Mouse (Mus musculus): Measurements from ENCODE around the gene Anxa4. TPM values are rescaled to one million over a fixed set of nuclear protein-coding genes. Genes with fewer than 3 reads are reported as not detected.

Anxa4 gene
- 6.8 and 7.4 TPM in 2 replicates for polyA plus RNA-seq (2016; fragmentation: Nextera tagmentation; extraction: Ambion mirVana)

DNA sequence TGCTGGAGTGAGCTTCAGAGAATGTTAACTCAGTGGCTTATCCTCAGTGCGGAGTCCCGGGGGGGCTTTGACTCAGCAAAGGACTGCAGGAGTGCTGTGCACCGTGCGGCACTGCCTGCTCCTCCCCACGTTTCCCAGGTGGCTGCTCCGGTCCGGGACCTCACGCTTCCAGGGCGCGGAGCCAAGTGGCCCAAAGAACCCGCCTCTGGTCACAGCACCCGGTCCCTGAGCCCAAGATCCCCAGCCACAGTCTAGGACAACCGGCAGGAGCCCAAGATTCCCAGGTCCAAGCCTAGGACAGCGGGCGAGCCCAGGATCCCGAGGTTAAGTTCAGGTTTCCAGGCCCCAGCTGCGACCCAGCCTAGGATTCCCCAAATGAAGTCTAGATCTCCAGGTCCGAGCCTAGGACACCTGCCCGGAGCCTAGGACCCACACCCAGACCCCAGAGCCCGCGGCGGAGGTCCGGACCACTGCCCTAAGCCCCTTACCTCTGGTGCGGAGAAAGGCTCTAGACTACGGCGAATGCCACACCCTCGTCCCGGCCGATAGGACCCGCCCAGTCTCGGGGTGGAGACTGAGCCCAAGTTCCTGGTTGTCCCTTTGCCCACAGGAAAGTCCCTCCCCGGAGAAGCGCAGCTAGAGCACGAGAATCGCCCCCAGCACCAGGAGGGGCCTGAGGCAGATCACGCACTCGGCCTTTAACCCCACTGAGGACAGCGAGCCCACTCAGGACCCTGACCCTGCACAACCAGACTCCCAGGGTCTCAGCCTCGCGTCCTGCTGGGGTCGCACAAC, at the start of gene Anxa4:
Gene Anxa4 (minus strand): TSS at position 564 of the 795 bp plus-strand sequence.
- H3K4me3 ChIP-seq, result peak within 1 kb of the TSS; percentile 47
- peaks cover 26% of the 10 kb centered on the region for H3K27me3 ChIP-seq (replicated peaks)
- peak within 1 kb of the TSS; percentile 56 for H3K9ac ChIP-seq
- H3K36me3 ChIP-seq, result no peaks in the 10 kb centered on the region
- H3K4me1 ChIP-seq, result peaks cover 11% of the 10 kb centered on the region
- H3K4me2 ChIP-seq (replicated peaks), result peak within 1 kb of the TSS; percentile 91
- WGBS, result under 1% methylated on average over 41 of the region's 41 CpGs
- 0 out of 2 replicates have a peak, but pooled peaks have one; percentile 17 for ATAC-seq (ENCODE audit: low FRiP score, low read depth)
- H3K9me3 ChIP-seq, result no peaks in the 10 kb centered on the region
- H3K27ac ChIP-seq, result no peak within 1 kb of the TSS

GRCm38 (mm10) chr6:86841949-86842348, 48.6 kb upstream of the Anxa4 start:
- Histone ChIP-seq H3K36me3 (no peaks in the 10 kb centered on the region), H3K9me3 (no peaks in the 10 kb centered on the region), H3K27ac (no peak overlapping the region), H3K9ac (no peak overlapping the region), H3K4me2 (replicated peaks) (no peak overlapping the region), H3K4me3 (no peak overlapping the region), H3K27me3 (replicated peaks) (no peaks in the 10 kb centered on the region), H3K4me1 (no peaks in the 10 kb centered on the region)
- no peak for ATAC-seq (ENCODE audit: low FRiP score, low read depth)
- 64% methylated on average over 3 of the region's 3 CpGs for WGBS

DNA sequence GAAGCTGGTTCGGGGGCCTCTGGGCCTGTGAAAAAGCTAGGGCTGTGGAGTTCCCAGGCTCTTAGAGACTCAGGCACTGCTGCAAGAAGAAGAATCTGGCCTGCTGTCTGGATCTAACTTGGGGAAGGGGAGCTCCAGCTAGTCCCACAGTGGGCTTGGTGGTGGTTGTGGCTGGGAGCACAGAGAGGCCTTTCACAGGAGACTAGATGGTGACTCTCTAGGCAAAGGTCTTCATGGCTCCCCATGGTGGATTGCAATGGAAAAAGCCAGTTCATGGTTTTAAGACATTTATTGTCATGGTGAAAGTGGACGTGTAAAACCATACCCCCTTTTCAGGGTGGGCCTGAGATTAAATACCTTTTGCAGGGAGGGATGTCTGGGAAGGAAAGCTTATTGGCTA, 45.7 kb upstream of the Anxa4 start:
- ATAC-seq (ENCODE audit: low FRiP score, low read depth), result no peak
- no peak overlapping the region for H3K4me3 ChIP-seq
- no peaks in the 10 kb centered on the region for H3K9me3 ChIP-seq
- WGBS, result 71% methylated on average over 2 of the region's 2 CpGs
- H3K4me2 ChIP-seq (replicated peaks), result no peak overlapping the region
- no peaks in the 10 kb centered on the region for H3K4me1 ChIP-seq
- no peaks in the 10 kb centered on the region for H3K36me3 ChIP-seq
- no peak overlapping the region for H3K27ac ChIP-seq
- no peak overlapping the region for H3K9ac ChIP-seq
- H3K27me3 ChIP-seq (replicated peaks), result no peaks in the 10 kb centered on the region

- H3K27me3 ChIP-seq (replicated peaks), result no peaks in the 10 kb centered on the region
- no peaks in the 10 kb centered on the region for H3K36me3 ChIP-seq
- H3K4me1 ChIP-seq, result no peaks in the 10 kb centered on the region
- H3K9ac ChIP-seq, result no peak overlapping the region
- no peak overlapping the region for H3K27ac ChIP-seq
- no peak overlapping the region for H3K4me2 ChIP-seq (replicated peaks)
- H3K9me3 ChIP-seq, result no peaks in the 10 kb centered on the region
- ATAC-seq (ENCODE audit: low FRiP score, low read depth), result no peak
- WGBS, result 89% methylated on average over 13 of the region's 13 CpGs
- H3K4me3 ChIP-seq, result no peak overlapping the region
These were observed 39.6 kb upstream of the Anxa4 start for GRCm38 (mm10) chr6:86832802-86833502.

- no peaks in the 10 kb centered on the region for H3K9me3 ChIP-seq
- H3K9ac ChIP-seq, result no peak overlapping the region
- no peaks in the 10 kb centered on the region for H3K36me3 ChIP-seq
- H3K4me3 ChIP-seq, result no peak overlapping the region
- ATAC-seq (ENCODE audit: low FRiP score, low read depth), result no peak
- H3K4me1 ChIP-seq, result no peaks in the 10 kb centered on the region
- no peaks in the 10 kb centered on the region for H3K27me3 ChIP-seq (replicated peaks)
- no peak overlapping the region for H3K4me2 ChIP-seq (replicated peaks)
- H3K27ac ChIP-seq, result no peak overlapping the region
- 78% methylated on average over 10 of the region's 10 CpGs for WGBS
These were observed 37.5 kb upstream of the Anxa4 start for GRCm38 (mm10) chr6:86830738-86831500.

GRCm38 (mm10) chr6:86829768-86830167, 36.4 kb upstream of the Anxa4 start:
- Histone ChIP-seq H3K9me3 (no peaks in the 10 kb centered on the region), H3K4me1 (no peaks in the 10 kb centered on the region), H3K9ac (no peak overlapping the region), H3K27ac (no peak overlapping the region), H3K36me3 (no peaks in the 10 kb centered on the region), H3K4me2 (replicated peaks) (no peak overlapping the region), H3K4me3 (no peak overlapping the region), H3K27me3 (replicated peaks) (no peaks in the 10 kb centered on the region)
- ATAC-seq (ENCODE audit: low FRiP score, low read depth), result no peak
- 89% methylated on average over 6 of the region's 6 CpGs for WGBS

- H3K27ac ChIP-seq, result no peak overlapping the region
- peaks cover 1% of the 10 kb centered on the region; the same call in 1 of the 2 replicates for H3K4me1 ChIP-seq
- no peak for ATAC-seq (ENCODE audit: low FRiP score, low read depth)
- no peak overlapping the region for H3K4me3 ChIP-seq
- H3K4me2 ChIP-seq (replicated peaks), result no peak overlapping the region
- peaks cover 6% of the 10 kb centered on the region for H3K27me3 ChIP-seq (replicated peaks)
- WGBS, result 85% methylated on average over 2 of the region's 2 CpGs
- no peaks in the 10 kb centered on the region for H3K9me3 ChIP-seq
- H3K9ac ChIP-seq, result no peak overlapping the region
- H3K36me3 ChIP-seq, result no peaks in the 10 kb centered on the region
These were observed 34.0 kb upstream of the Anxa4 start for GRCm38 (mm10) chr6:86827432-86827831.

- no peaks in the 10 kb centered on the region for H3K9me3 ChIP-seq
- H3K27ac ChIP-seq, result no peak overlapping the region
- H3K4me2 ChIP-seq (replicated peaks), result no peak overlapping the region
- 91% methylated on average over 7 of the region's 7 CpGs for WGBS
- no peak overlapping the region; the same call in 1 of the 2 replicates for H3K9ac ChIP-seq
- no peak for ATAC-seq (ENCODE audit: low FRiP score, low read depth)
- H3K4me3 ChIP-seq, result no peak overlapping the region
- H3K36me3 ChIP-seq, result no peaks in the 10 kb centered on the region
- peaks cover 6% of the 10 kb centered on the region for H3K27me3 ChIP-seq (replicated peaks)
- peaks cover 6% of the 10 kb centered on the region; the same call in 1 of the 2 replicates for H3K4me1 ChIP-seq
These were observed 31.0 kb upstream of the Anxa4 start for GRCm38 (mm10) chr6:86824401-86824800.

- H3K27me3 ChIP-seq (replicated peaks), result peaks cover 6% of the 10 kb centered on the region
- WGBS, result 53% methylated on average over 10 of the region's 10 CpGs
- H3K36me3 ChIP-seq, result no peaks in the 10 kb centered on the region
- H3K27ac ChIP-seq, result no peak overlapping the region
- H3K9me3 ChIP-seq, result no peaks in the 10 kb centered on the region
- no peak overlapping the region for H3K9ac ChIP-seq
- H3K4me3 ChIP-seq, result no peak overlapping the region
- ATAC-seq (ENCODE audit: low FRiP score, low read depth), result no peak
- peaks cover 6% of the 10 kb centered on the region; the same call in 1 of the 2 replicates for H3K4me1 ChIP-seq
- H3K4me2 ChIP-seq (replicated peaks), result no peak overlapping the region
These were observed 30.4 kb upstream of the Anxa4 start for GRCm38 (mm10) chr6:86823824-86824223.

GRCm38 (mm10) chr6:86823051-86823431, 29.7 kb upstream of the Anxa4 start:
- Histone ChIP-seq H3K4me2 (replicated peaks) (peak overlapping the region; percentile 44; the same call in 1 of the 2 replicates), H3K36me3 (no peaks in the 10 kb centered on the region), H3K27ac (no peak overlapping the region), H3K27me3 (replicated peaks) (peaks cover 6% of the 10 kb centered on the region), H3K4me3 (no peak overlapping the region), H3K4me1 (peaks cover 6% of the 10 kb centered on the region; the same call in 1 of the 2 replicates), H3K9me3 (no peaks in the 10 kb centered on the region), H3K9ac (no peak overlapping the region)
- 36% methylated on average over 9 of the region's 9 CpGs for WGBS
- ATAC-seq (ENCODE audit: low FRiP score, low read depth), result no peak

DNA sequence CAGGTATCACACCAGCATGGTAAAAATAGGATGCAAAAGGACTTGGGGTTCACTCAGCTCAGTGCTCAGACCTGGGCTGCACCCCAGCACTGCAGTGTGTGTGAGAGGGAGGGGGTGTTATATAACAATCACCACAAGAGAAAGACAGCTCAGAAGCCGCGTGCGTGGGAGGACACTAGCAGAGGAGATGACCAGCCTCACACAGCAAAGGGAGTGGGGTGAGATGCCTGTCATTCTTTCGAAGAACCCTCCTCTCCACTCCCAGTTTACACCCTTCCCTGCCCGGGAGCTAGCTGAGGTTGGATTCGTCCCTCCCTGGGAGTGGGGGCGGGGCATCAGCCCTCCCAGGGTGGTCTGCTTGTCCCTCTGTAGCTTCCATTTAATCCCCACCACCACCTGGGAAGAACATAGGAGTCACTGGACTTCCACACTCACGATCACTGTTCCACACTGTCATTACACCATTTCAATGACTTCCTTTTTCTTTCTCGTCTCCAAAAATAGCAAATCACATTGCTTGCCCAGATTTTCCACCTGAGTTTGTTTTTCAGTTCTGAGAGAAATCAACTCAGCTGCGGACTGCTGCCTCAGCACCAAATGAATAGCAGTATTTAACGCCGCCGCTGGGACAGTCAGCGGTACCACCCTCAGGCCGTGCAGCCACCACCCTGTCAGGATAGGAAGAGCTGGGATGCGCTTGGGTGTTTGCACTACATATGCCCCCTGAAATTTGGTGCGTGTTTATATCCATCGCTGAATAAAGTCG, 29.1 kb upstream of the Anxa4 start:
- H3K9me3 ChIP-seq, result no peaks in the 10 kb centered on the region
- H3K36me3 ChIP-seq, result no peaks in the 10 kb centered on the region
- peak overlapping the region; percentile 44 for H3K4me2 ChIP-seq (replicated peaks)
- H3K4me3 ChIP-seq, result no peak overlapping the region
- WGBS, result 6% methylated on average over 19 of the region's 19 CpGs
- ATAC-seq (ENCODE audit: low FRiP score, low read depth), result no peak
- 0 out of 2 replicates have a peak overlapping the region, but pooled peaks have one; percentile 21 for H3K9ac ChIP-seq
- peaks cover 6% of the 10 kb centered on the region for H3K27me3 ChIP-seq (replicated peaks)
- H3K27ac ChIP-seq, result no peak overlapping the region
- H3K4me1 ChIP-seq, result peaks cover 6% of the 10 kb centered on the region; the same call in 1 of the 2 replicates

Measured in neural tube, embryonic 12.5 days (tissue).